Mouse (Mus musculus) urinary bladder, postnatal 10 days (tissue): ENCODE measurements around the gene Gm20388.
A peak's percentile ranks its signal among the peaks of the same experiment; 100 is the strongest.
"Not testable (repeated sequence)": the region's sequence is repeated elsewhere in the genome, so short reads cannot be mapped to it uniquely, and the experiment has no call there.

Source experiments
- DNase-seq: peaks from one replicate; pipeline ENCODE4 v3.0.0; 2022; ENCODE audit warnings: low spot score

Gene Gm20388

DNA sequence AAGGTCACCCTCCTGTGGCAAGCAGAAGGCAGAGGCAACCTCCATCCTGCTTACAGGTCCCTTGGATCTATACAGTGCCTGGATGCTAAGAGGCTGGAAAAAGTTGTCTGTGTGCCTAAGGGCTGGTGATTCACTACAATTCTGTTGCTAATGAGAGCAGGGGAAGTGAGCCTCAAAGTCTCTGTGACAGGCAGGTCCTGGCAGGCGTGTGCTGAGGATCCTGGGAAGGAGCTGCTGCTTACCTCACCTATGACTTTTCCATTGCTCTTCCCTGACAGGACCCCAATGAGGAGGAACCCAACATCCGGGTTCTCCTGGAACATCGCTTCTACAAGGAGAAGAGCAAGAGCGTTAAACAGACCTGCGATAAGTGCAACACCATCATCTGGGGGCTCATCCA lies 3543.3 kb downstream of the Gm20388 start:
- no peak for DNase-seq

DNA sequence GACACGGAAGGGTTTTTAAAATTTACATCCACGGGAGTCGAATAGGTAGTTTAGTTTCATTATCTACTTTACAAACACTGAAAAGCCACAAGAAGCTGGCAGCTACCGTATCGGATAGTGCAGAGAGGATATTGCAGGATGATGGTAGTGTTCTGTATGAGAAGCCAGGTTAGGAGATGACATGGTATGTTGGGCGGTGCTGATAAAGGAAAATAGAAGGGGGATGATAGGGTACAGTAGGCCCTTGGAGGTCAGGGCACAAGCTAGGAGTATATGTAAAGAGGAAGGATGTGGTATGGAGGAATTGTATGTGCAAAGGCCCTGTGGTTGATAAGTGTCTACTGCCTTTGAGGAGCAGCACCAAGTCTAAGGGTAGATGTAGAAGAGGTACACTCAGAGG lies 3543.9 kb downstream of the Gm20388 start:
- no peak for DNase-seq

DNA sequence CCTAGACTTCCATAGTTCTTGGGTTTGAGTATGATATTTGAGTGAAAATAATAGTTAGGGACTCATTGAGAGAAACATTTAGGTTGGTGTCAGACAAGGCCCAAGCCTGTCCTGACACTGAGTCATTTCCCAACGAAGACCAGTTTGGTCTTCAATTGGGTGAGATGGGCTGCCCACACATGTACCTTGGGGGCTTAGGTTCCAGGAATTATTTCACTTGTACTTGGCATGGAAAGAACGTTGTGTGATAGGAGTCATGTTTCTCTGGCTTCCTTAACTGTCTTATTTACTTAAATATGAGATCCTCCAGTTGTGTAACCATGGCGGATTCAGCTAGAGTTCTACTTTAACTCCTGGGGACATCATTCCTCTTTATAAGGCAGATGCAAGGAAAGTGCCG lies 3553.0 kb downstream of the Gm20388 start:
- DNase-seq, result no peak

DNA sequence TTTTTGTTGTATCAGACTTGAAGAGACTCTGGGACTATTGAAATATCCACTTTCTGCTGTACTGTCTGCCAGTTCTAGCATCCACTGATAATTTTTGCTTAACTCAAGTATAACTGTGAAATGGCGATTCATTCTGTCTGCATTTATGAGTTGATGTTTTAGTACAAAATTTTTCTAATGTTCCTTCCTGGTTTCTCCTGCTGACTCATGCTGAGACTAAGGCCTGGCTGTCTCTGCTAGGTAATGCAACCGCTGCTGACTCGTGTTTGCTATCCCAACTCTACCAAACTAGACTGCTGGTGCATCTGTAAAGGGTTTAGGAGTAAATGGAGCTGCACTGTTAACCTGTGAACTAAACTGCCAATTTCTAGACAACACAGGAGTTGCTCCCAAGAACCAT lies 3556.8 kb downstream of the Gm20388 start:
- no peak for DNase-seq

DNA sequence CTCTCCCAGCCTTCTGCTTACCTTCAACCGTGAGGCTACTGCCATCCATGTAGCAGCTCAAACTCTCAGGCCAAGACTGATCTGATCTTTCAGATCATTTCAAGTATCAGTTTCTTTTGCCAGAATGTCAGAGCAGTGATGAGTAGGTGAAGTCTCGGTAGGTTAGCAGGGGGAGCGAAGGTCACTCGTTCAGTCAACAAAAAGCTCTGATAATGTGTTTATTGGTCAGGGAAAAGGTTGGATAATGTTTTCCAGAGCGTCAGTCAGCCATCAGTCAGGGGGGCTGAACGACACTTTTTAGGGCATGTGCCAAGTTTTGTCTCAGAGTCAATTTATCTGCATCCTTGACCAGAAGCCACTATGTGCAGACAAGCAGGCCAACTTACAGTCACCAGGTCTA lies 3562.3 kb downstream of the Gm20388 start:
- DNase-seq, result not testable (repeated sequence)

DNA sequence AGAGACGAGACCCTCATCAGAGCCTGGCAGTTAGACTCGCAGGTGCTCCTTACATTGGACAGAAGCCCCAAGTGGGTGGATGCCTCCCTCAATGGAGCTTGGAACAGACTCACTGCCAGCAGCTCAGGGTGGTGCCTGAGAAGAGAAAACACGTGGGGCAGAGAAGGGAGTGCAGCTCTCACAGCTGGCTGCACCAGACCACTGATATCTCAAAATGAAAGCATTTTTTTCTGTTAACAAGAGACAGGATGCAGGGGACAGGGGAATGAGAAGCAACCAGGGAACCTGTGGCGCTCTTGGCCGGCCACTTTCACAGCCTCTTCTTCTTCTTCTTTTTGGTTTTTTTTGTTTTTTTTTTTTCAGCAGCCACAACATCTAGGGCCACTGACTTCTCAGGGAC lies 3563.9 kb downstream of the Gm20388 start:
- not testable (repeated sequence) for DNase-seq

DNA sequence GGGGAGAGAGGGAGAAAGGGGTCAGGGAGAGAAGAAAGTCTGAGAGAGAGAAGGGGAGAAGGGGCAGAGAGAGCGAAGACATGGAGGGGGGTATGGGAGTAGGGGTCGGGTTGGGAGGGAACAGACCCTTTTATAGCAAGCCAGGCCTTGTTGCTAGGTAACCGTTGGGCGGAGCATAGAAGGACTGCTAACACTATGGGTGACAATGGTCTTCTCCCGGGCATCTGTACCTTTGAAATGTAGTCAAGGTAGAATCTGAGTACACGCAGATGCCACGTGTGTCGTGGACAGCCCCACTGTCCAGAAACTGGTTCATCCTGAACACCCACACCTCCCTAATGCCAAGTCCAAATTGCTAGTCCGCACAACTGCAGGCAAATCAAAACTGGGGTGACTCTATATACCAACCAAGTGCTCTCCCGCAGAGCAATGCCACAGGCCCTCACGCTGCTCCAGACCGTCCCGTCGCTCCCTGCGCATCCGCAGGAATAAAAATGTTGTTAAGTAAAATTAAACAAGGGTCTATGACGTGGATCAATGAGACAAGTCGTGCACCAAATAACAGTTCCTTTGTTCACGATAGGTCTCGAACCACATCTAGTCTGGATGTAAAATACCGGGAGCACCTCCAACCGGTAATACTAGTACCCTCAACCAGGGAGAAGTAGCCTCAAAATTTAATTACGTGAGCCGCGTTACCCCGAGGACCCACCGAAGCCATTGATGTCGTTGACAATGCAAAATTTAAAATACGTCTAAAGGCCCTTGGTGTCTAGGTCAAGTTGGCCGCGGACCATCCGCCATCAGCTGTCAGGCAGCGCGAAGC lies 3566.5 kb downstream of the Gm20388 start:
- DNase-seq, result no peak

DNA sequence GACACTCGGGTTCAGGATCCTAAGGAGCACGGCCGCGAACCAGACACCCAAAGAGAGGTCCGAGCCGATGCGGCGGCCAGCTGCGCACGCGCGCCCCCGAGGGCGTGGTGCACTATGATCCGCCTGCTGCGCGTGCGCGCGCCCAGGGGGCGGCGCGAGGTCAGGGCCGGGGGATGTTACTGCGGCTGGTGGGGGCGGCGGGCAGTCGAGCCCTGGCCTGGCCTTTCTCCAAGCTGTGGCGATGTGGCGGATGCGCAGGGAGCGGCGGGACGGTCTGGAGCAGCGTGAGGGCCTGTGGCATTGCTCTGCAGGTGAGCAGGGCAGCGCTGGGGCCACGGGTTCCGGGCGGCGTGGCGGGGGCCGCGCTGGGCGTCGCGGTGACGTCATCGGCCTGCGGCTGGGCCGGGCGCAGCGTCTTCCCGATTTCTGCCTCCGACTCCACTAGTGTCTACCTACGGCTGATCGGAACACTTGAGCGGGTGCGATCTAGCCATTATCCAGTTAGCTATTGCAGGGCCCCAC lies 3567.2 kb downstream of the Gm20388 start, which contains the start of gene Afg3l1:
TSS of gene Afg3l1 (plus strand) at position 167 of the 522 bp plus-strand sequence.
- peak; percentile 66 for DNase-seq

DNA sequence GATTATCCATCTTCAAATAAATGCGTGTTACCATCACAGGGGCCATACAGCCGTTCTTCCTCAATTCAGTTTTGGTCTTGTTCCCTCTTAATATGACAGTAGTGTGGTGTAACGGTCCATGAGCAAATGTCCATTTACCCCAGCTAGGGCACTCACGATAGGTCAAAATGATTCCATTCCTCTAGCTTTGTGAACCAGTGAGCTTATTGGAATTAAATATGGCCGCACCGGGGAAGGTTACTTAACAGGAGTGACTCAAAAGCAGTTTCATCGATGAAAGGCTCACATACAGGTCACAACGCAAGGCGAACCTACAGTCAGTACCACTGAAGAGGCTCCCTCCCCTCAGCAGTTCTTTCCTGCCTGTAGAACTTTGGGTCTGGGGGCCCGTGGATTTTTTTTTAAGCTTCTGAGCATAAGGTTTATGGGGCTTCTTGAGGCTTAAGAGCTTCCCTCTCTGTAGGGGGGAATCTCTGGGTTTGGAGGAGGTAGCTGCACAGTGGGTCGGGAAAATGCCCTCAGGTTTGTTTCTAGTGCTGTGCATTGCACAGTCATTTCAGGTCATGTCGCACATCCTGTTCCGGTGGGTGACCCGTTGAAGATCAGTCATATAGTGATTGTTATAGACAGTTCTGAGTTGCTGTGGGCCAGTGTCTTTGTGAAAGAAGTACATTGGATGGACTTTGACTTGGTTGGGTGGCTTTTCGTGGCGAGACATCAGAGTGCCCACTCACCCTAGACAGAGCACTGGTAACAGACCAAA lies 3568.0 kb downstream of the Gm20388 start:
- DNase-seq, result no peak

DNA sequence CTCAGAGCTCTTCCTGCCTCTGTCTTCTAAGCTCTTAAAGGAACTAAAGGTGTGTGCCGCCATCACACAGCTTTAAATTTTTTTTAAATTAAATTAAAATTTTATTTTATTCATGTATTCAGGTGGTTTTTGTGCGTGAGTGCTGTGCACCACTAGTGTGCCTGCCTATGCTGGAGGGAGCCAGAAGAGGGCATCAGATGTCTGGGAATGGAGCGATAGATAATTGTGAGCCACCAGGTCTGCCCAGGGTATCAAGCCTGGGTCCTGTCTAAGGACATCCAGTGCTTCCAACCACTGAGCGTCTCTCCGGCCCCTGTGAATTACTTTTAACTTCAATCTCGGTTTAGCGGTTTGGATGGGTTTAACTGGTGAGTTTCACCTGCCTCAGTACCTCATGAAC lies 3572.0 kb downstream of the Gm20388 start:
- no peak for DNase-seq

DNA sequence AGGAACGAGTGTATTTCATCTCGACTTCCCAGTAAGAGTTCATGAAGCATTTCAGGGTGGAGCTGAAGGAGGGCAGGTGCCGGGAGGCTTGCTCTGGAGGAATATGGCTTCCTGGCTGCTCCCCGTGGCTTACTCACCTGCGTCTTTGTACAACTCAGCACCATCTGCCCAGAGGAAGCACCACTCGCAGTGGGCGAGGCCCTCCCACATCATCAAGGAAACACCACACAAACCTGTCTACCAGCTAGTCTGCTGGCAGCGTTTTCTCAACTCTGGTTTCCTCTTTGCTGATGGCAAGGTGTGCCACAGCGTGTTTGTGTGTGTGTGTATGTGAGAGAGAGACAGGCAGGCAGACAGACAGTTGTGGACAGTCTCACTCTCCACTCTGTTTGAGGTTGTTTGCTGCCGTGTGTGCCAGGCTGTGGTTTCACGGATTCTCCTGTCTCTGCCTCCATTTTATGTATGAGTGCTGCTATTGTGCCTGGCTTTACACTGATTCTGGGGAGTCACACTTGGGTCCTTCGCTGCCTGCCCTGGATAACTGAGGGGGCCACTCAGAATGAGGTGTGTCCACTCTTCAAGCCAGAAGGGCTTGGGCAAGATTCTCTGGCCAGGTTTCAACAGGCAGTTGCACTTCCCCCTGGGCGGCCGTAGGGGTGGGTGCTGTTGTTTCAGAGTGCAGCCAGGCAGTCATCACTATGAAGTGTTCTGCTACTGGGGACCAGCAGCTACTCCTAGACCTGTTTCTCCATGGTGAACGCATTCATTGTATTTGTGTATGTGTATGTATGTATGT lies 3580.8 kb downstream of the Gm20388 start:
- no peak for DNase-seq

DNA sequence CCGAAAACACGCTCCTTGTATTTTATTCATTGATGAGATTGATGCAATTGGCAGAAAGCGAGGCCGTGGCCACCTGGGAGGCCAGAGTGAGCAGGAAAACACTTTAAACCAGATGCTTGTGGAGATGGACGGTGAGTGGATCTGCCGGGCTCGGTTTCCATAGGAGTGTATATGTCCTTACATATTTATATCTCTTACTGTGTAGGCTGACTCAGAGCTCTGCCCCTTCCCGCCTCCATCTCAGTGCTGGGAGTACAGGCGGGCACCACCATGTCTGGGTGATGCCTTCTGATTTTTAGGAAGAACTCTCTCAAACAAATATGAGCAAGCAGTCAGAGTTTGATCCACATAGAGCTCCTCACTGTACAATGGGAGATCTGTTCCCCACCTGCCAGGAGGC lies 3582.3 kb downstream of the Gm20388 start:
- no peak for DNase-seq

DNA sequence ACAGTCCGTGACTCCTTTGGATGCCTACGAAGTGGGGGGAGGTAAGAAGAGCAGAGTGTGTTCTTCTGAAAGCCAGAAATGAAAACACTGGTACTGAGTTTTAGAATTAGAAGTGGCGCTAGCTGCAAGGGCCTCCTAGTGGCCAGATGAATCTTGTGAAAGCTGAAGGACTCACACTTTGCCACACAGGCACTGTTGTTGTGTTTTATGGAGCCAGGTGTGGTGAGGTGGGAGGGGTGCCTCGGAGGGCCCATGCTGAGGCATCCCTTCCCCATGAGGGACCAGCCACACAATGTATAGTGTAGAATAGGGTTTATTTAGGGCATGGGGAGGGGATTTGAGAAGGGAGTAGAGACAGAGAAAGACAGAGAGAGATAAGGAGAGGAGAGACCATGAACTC lies 3587.1 kb downstream of the Gm20388 start:
- no peak for DNase-seq

DNA sequence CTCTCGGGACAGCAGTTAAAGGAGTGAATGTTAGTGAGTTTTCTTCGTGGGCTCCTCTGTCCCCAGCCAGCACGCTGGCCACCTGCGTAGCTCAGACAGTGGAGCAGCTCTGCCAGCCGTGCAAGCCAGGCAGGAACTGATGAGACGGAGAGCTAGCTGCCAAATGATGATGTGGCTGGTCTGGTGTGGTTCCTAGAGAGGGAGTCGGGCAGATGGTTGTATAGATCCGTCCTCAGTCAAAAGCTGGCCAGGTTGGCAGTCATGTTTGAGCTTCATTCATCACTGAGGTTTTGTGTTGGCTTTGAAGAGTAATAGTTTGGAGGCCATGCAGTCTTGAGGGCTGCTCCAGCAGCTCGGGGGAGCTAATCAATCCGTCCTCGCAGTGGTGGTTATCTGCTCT lies 3588.3 kb downstream of the Gm20388 start:
- no peak for DNase-seq

DNA sequence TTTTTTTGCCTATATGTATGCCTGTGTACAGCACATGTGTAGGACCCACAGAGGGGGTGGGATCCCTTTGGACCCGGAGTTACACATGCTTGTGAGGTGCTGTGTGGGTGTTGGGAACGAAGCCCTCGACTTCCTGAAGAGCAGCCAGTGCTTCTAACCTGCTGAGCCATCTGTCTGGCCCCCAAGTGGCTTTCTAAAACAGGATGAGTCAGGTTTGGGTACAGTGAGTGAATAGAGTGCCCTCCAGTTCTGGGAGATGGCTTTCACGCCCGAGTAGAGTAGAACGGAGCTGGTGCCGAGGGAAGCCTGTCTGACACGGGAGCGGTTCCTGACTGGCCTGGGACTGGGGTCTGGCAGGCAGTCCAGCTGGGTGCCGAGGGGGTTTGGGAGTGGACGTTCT lies 3588.9 kb downstream of the Gm20388 start:
- DNase-seq, result no peak

DNA sequence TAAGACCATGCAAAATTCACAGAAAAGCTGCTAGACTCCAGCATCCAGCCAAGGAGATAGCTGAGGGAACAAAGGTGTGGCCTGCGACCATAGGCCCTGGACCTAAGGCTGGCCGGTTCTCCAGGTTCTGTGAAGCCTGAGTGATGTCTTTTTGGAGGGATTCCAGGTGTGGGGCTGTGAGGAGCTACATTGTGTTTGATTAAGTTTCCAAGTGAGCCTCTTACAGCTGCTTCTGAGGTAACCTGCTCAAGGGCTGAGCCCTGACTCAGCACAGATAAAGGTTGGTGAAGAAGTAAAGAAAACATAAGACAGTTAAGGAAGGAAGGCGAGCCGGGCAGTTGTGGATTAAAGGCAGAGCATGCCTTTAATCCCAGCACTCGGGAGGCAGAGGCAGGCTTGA lies 3591.6 kb downstream of the Gm20388 start:
- no peak for DNase-seq

DNA sequence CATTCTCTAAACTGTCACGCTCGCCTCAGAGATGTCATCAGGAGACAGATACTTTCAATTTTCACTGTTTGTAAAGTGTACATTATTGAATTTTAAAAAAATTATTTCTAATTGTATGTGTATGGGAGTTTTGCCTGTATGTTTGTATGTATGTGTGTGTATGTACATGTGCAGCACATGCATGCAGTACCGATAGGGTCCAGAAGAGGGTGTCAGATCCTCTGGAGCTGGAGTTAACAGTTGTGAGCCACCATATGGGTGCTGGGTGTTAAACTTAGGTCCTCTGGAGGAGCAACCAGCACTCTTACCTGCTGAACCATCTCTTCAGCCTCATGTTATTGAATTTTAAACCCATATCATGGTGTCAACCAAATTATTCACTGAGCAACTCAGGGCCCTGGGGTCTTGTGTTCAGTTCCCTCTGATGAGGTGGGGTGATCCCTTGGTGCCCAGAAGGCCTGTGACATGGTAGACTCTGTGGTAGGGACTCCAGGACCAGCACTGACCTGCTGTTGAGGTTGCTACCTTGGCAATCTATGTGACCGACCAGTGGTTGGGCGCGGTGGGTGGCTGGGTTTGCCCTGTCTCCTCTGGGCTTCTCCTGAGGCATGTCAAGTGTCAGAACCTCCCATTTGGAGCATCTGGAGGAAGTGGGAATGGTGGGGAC lies 3593.3 kb downstream of the Gm20388 start:
- no peak for DNase-seq

DNA sequence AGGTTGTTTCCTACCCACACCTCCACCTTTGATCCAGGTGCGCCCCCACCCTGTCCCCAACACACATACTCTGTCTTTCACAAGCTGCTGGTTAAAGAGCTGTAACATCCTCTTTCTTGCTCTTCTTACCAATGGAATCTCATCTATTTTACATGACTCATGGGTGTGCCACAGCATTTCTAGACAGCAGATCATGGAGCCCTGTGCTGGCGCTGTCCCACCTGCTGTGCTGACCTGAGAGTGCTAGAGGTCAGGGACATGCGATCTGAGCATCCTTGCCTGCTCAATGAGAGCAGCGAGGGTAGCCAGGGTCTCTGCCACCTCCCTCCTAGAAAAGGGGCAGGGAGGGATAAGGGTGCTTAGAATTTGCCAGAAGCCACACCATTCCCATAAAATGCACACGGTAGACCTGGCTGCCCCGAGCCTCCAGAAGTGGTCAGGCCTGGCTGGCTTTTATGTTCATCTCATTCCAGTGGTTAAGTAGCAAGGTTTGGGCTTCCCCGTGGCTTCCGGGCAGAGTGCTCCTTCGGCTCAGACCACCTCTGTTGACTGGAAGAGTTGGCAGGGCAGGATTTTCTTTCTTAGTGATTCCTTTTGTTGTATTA lies 3594.1 kb downstream of the Gm20388 start:
- no peak for DNase-seq

DNA sequence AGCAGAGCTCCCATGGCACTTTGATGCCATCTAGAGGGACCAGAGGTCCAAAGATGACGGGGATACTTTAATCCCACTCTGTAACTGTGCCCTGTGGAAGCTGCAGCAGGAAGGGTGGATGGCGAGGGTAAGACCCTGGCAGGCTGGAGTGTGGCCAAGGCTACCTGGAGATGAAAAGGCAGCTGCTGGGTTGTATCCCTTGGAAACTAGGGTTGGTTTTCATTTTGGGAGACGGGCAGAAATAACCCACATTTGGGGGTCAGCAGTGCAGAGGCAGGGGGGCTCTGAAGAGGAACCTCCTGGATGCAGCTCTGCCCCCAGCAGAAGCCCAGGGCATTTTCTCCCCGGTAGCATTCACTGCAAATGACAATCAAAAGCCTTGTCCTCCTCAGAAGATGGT lies 3594.6 kb downstream of the Gm20388 start:
- DNase-seq, result no peak

DNA sequence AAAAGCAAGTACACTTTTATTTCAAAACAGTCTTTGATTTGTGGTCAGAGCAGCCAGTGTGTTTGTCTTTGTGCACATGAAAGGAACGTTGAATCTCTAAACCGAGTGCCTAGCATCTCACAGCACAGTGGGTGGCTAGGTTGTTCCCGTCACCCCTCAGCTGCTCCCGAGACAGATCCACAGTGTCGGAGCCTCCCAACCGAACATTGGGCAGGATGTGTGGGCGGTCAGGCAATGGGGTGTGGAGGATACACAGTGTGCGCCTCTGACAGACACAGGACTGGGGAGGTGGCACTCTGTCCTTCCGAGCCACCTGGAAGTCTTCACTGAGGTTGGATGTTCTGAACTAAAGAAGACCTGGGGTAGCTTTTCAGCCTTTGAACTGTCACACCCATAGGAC lies 3595.1 kb downstream of the Gm20388 start:
- DNase-seq, result no peak

DNA sequence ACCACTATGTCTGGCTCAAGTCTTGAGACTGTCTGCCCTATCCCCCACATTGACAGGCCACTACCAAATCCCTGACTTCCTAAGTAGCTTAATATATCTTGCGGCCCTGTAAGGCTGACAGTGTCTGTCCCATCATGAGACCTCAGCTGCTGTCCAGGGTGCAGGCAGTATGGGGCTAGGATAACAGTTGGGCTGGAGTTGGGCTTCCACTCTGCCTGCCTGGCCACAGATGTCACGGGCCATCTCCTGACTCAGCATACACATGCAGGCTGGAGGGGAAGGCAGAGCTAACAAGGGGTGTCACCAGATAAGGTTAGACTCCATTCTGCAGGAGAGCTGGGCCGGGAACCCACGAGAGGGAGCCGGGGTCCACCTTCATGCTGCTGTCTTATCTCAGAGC lies 3596.5 kb downstream of the Gm20388 start:
- DNase-seq, result no peak
